Mouse (Mus musculus): ENCODE measurements around the gene Dph1. TPM values are rescaled to one million over a fixed set of nuclear protein-coding genes. Genes with fewer than 3 reads are reported as not detected.
A peak's percentile ranks its signal among the peaks of the same experiment; 100 is the strongest.

Dph1 gene
- 15.3 and 17.3 TPM in 2 replicates for polyA plus RNA-seq (2014; fragmentation: Nextera tagmentation; extraction: Ambion mirVana)

DNA sequence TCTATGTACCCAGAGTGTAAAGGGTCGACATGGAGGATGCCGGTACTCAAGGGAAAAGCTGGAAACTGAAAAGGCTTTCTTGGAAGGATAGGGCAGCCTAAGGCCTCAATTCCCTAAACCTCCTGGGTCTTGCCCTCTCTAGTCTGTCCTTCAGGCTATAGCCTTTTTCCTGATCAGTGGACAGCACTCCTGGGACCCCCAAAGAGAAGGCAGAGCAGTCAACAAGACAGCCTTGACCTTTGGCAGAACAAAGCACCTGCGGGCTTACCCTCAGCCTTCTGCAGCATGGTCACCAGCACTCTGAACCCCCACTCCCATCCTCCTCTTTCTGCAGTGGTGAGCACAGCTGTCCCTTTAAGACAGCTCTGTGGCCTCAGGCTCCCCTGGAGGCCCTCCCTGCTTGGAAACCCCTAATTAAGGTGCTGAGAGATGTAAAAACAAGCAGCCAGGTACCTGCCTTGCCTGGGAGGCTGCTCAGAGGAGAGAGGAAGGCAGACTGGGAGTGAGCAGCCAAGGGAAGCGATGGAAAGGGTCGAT is at the start of gene Dph1:
Gene Dph1 (minus strand): TSS at position 337 of the 537 bp plus-strand sequence.
- WGBS = 48% methylated on average over 5 of the region's 5 CpGs
- no peaks in the 10 kb centered on the region for H3K36me3 ChIP-seq (ENCODE audit: control insufficient read depth, insufficient read depth, low read length)
- peaks cover 33% of the 10 kb centered on the region for H3K4me1 ChIP-seq (ENCODE audit: control insufficient read depth, insufficient read depth, low read length)
- H3K4me3 ChIP-seq (ENCODE audit: low read depth, low read length) = peak within 1 kb of the TSS; percentile 79
- peaks cover 42% of the 10 kb centered on the region for H3K27me3 ChIP-seq (ENCODE audit: control insufficient read depth, insufficient read depth, low read length)
- DNase-seq (ENCODE audit: low spot score, missing footprints) (no peak), ATAC-seq (ENCODE audit: low FRiP score) (0 out of 2 replicates have a peak, but pooled peaks have one; percentile 1)
- H3K4me2 ChIP-seq = peak within 1 kb of the TSS; percentile 76
- H3K9me3 ChIP-seq (ENCODE audit: control insufficient read depth, low read length) = no peaks in the 10 kb centered on the region
- peak within 1 kb of the TSS; percentile 68 for H3K9ac ChIP-seq (ENCODE audit: low read length)
- H3K27ac ChIP-seq (ENCODE audit: low read depth, low read length) = no peak within 1 kb of the TSS

DNA sequence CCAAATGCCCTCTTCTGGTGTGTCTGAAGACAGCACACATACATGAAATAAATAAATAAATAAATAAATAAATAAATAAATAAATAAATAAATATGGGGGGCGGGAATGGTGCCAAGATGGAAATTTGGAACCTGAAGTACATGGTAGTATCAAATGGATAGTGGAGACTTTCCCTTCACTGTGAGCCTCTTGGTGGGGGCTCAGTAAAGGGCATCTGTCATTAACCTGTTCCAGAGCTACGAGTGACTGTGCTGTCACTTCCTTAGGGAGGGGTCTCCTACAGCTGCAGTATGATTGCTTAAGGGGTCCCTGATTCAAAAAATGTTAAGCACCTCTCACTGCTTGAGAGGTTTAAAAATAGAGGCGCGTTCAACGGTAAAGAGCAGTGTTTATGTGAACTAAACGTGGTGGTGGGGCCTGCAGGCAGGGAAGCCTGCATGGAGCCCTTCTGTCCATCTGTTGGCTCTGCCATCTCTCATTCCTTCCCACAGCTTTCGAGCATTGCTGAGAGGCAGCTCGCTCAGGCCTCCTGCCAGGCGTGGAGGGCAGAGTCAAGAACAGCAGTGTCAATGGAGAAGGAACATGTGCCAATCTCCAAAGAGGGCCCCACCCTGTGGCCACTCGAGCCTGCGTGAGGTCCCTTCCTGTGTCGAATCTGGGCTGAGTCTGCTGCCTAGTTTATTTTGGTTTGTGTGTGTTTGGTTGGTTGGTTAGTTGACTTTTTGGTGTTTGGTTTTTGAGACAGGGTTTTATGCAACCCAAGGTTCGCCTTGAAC is 49.3 kb upstream of the Dph1 start:
- Histone ChIP-seq H3K4me1 (ENCODE audit: control insufficient read depth, insufficient read depth, low read length) (peaks cover 2% of the 10 kb centered on the region), H3K27ac (ENCODE audit: low read depth, low read length) (no peak overlapping the region), H3K9ac (ENCODE audit: low read length) (no peak overlapping the region), H3K4me2 (no peak overlapping the region), H3K27me3 (ENCODE audit: control insufficient read depth, insufficient read depth, low read length) (peaks cover under 1% of the 10 kb centered on the region; the same call in 1 of the 2 replicates), H3K9me3 (ENCODE audit: control insufficient read depth, low read length) (no peaks in the 10 kb centered on the region), H3K36me3 (ENCODE audit: control insufficient read depth, insufficient read depth, low read length) (no peaks in the 10 kb centered on the region), H3K4me3 (ENCODE audit: low read depth, low read length) (no peak overlapping the region)
- 78% methylated on average over 13 of the region's 13 CpGs for WGBS
- ATAC-seq (ENCODE audit: low FRiP score) = no peak
- DNase-seq (ENCODE audit: low spot score, missing footprints) = no peak

DNA sequence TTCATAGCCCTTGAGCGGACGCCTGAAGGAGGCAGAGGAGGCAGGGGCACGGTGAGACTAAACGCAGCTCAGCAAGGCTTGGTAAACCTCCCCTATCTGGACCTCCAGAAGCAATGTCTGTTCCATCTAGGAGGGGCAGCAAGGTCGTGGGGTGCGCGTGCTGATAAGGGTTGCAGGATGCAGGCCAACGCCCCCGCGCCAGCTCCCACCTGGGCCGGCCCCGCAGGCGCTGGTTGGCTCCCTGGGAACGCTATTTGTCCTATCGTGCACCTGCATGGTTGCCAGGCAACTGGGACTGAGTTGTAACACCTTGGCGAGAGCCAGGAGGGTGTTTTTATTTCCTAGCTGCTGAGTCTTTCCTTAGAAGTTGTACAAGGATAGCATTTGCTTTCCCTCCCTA is 43.7 kb upstream of the Dph1 start:
- Histone ChIP-seq H3K9ac (ENCODE audit: low read length) (no peak overlapping the region), H3K36me3 (ENCODE audit: control insufficient read depth, insufficient read depth, low read length) (no peaks in the 10 kb centered on the region), H3K4me2 (no peak overlapping the region), H3K27me3 (ENCODE audit: control insufficient read depth, insufficient read depth, low read length) (peaks cover 11% of the 10 kb centered on the region), H3K4me3 (ENCODE audit: low read depth, low read length) (no peak overlapping the region), H3K27ac (ENCODE audit: low read depth, low read length) (no peak overlapping the region), H3K9me3 (ENCODE audit: control insufficient read depth, low read length) (no peaks in the 10 kb centered on the region), H3K4me1 (ENCODE audit: control insufficient read depth, insufficient read depth, low read length) (no peaks in the 10 kb centered on the region)
- no peak for ATAC-seq (ENCODE audit: low FRiP score)
- 16% methylated on average over 16 of the region's 16 CpGs for WGBS
- no peak for DNase-seq (ENCODE audit: low spot score, missing footprints)

GRCm38 (mm10) chr11:75232434-75232833 is 41.4 kb upstream of the Dph1 start:
- Histone ChIP-seq H3K4me2 (no peak overlapping the region), H3K4me3 (ENCODE audit: low read depth, low read length) (no peak overlapping the region), H3K36me3 (ENCODE audit: control insufficient read depth, insufficient read depth, low read length) (no peaks in the 10 kb centered on the region), H3K27ac (ENCODE audit: low read depth, low read length) (no peak overlapping the region), H3K9me3 (ENCODE audit: control insufficient read depth, low read length) (no peaks in the 10 kb centered on the region), H3K27me3 (ENCODE audit: control insufficient read depth, insufficient read depth, low read length) (peaks cover 11% of the 10 kb centered on the region), H3K4me1 (ENCODE audit: control insufficient read depth, insufficient read depth, low read length) (no peaks in the 10 kb centered on the region), H3K9ac (ENCODE audit: low read length) (no peak overlapping the region)
- no peak for ATAC-seq (ENCODE audit: low FRiP score)
- DNase-seq (ENCODE audit: low spot score, missing footprints) = peak; percentile 49
- 86% methylated on average over 4 of the region's 4 CpGs for WGBS

DNA sequence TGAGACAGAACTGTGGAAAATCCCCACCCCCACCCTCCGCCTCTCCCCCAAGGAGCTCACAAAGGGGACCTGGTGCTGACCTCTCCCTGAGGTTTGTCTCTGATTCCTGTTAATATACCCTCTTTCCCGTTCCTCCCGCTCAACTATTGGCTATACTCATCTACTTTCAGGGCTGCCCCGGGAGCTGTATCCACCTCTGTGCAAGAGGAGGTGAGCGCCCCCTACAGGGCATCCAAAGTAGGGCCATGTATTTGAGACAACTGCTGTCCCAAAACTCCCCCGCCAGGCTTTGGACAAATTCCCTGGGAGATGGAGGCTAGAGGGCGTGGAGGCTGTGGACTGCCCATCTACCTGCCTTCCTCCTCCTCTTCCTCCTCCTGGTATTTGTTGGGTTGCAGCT is 40.7 kb upstream of the Dph1 start:
- H3K4me3 ChIP-seq (ENCODE audit: low read depth, low read length) = no peak overlapping the region
- peaks cover 11% of the 10 kb centered on the region for H3K27me3 ChIP-seq (ENCODE audit: control insufficient read depth, insufficient read depth, low read length)
- H3K4me1 ChIP-seq (ENCODE audit: control insufficient read depth, insufficient read depth, low read length) = no peaks in the 10 kb centered on the region
- H3K36me3 ChIP-seq (ENCODE audit: control insufficient read depth, insufficient read depth, low read length) = no peaks in the 10 kb centered on the region
- H3K27ac ChIP-seq (ENCODE audit: low read depth, low read length) = no peak overlapping the region
- WGBS = 9% methylated on average over 7 of the region's 7 CpGs
- H3K4me2 ChIP-seq = no peak overlapping the region
- ATAC-seq (ENCODE audit: low FRiP score) (peak; percentile 64), DNase-seq (ENCODE audit: low spot score, missing footprints) (peak; percentile 94)
- H3K9ac ChIP-seq (ENCODE audit: low read length) = no peak overlapping the region
- H3K9me3 ChIP-seq (ENCODE audit: control insufficient read depth, low read length) = no peaks in the 10 kb centered on the region

GRCm38 (mm10) chr11:75230272-75230760 is 39.3 kb upstream of the Dph1 start:
- no peaks in the 10 kb centered on the region for H3K4me1 ChIP-seq (ENCODE audit: control insufficient read depth, insufficient read depth, low read length)

GRCm38 (mm10) chr11:75229289-75229688 is 38.2 kb upstream of the Dph1 start:
- Histone ChIP-seq H3K36me3 (ENCODE audit: control insufficient read depth, insufficient read depth, low read length) (no peaks in the 10 kb centered on the region), H3K9me3 (ENCODE audit: control insufficient read depth, low read length) (no peaks in the 10 kb centered on the region), H3K4me2 (no peak overlapping the region), H3K4me3 (ENCODE audit: low read depth, low read length) (no peak overlapping the region), H3K4me1 (ENCODE audit: control insufficient read depth, insufficient read depth, low read length) (no peaks in the 10 kb centered on the region), H3K9ac (ENCODE audit: low read length) (no peak overlapping the region), H3K27ac (ENCODE audit: low read depth, low read length) (no peak overlapping the region), H3K27me3 (ENCODE audit: control insufficient read depth, insufficient read depth, low read length) (peaks cover 2% of the 10 kb centered on the region; the same call in 1 of the 2 replicates)
- WGBS = 81% methylated on average over 6 of the region's 6 CpGs
- no peak for ATAC-seq (ENCODE audit: low FRiP score)
- peak; percentile 31 for DNase-seq (ENCODE audit: low spot score, missing footprints)

More at GRCm38 (mm10) chr11:75230272-75230760, 39.3 kb upstream of the Dph1 start:
- Histone ChIP-seq H3K4me3 (ENCODE audit: low read depth, low read length) (no peak overlapping the region), H3K36me3 (ENCODE audit: control insufficient read depth, insufficient read depth, low read length) (no peaks in the 10 kb centered on the region), H3K9me3 (ENCODE audit: control insufficient read depth, low read length) (no peaks in the 10 kb centered on the region), H3K4me2 (no peak overlapping the region), H3K9ac (ENCODE audit: low read length) (no peak overlapping the region), H3K27me3 (ENCODE audit: control insufficient read depth, insufficient read depth, low read length) (peaks cover 10% of the 10 kb centered on the region), H3K27ac (ENCODE audit: low read depth, low read length) (no peak overlapping the region)
- ATAC-seq (ENCODE audit: low FRiP score) (no peak), DNase-seq (ENCODE audit: low spot score, missing footprints) (peak; percentile 0)
- 90% methylated on average over 6 of the region's 6 CpGs for WGBS

GRCm38 (mm10) chr11:75227632-75228031 is 36.6 kb upstream of the Dph1 start:
- no peaks in the 10 kb centered on the region for H3K4me1 ChIP-seq (ENCODE audit: control insufficient read depth, insufficient read depth, low read length)
- ATAC-seq (ENCODE audit: low FRiP score) = no peak
- 82% methylated on average over 3 of the region's 3 CpGs for WGBS

GRCm38 (mm10) chr11:75224835-75225234 is 33.8 kb upstream of the Dph1 start:
- Histone ChIP-seq H3K4me1 (ENCODE audit: control insufficient read depth, insufficient read depth, low read length) (peaks cover 4% of the 10 kb centered on the region; the same call in 1 of the 2 replicates), H3K4me3 (ENCODE audit: low read depth, low read length) (no peak overlapping the region), H3K36me3 (ENCODE audit: control insufficient read depth, insufficient read depth, low read length) (no peaks in the 10 kb centered on the region), H3K27me3 (ENCODE audit: control insufficient read depth, insufficient read depth, low read length) (no peaks in the 10 kb centered on the region), H3K9me3 (ENCODE audit: control insufficient read depth, low read length) (no peaks in the 10 kb centered on the region), H3K27ac (ENCODE audit: low read depth, low read length) (no peak overlapping the region), H3K9ac (ENCODE audit: low read length) (no peak overlapping the region), H3K4me2 (no peak overlapping the region)
- WGBS = 94% methylated on average over 4 of the region's 4 CpGs
- DNase-seq (ENCODE audit: low spot score, missing footprints) (peak; percentile 53), ATAC-seq (ENCODE audit: low FRiP score) (no peak)

More at GRCm38 (mm10) chr11:75227632-75228031, 36.6 kb upstream of the Dph1 start:
- H3K27me3 ChIP-seq (ENCODE audit: control insufficient read depth, insufficient read depth, low read length) = no peaks in the 10 kb centered on the region
- no peak overlapping the region for H3K27ac ChIP-seq (ENCODE audit: low read depth, low read length)
- no peak overlapping the region for H3K4me2 ChIP-seq
- H3K36me3 ChIP-seq (ENCODE audit: control insufficient read depth, insufficient read depth, low read length) = no peaks in the 10 kb centered on the region
- H3K9me3 ChIP-seq (ENCODE audit: control insufficient read depth, low read length) = no peaks in the 10 kb centered on the region
- peak; percentile 6 for DNase-seq (ENCODE audit: low spot score, missing footprints)
- H3K4me3 ChIP-seq (ENCODE audit: low read depth, low read length) = no peak overlapping the region
- no peak overlapping the region for H3K9ac ChIP-seq (ENCODE audit: low read length)
